Mouse (Mus musculus) E14TG2a.4 (cell line): ENCODE results near the gene Cfap45.
A peak's percentile ranks its signal among the peaks of the same experiment; 100 is the strongest.

ENCODE experiments used
- H3K27me3 ChIP-seq: 2 replicates; pipeline ENCODE4 v1.6.1; 2014; ENCODE audit warnings: low read length, control low read depth; ENCODE audit not compliant: insufficient read depth
- H3K36me3 ChIP-seq: 2 replicates; pipeline ENCODE4 v1.6.1; 2014; ENCODE audit warnings: low read length, control low read depth; ENCODE audit not compliant: insufficient read depth
- H3K4me1 ChIP-seq: replicated peaks from 2 replicates; pipeline ENCODE4 v1.6.1; 2014; ENCODE audit warnings: low read depth, low read length, control low read depth
- H3K4me3 ChIP-seq: replicated peaks from 2 replicates; pipeline ENCODE4 v1.5.1; 2014; ENCODE audit warnings: mild to moderate bottlenecking, low read length
- H3K9me3 ChIP-seq: 2 replicates; pipeline ENCODE4 v1.6.1; 2014; ENCODE audit warnings: low read length, control low read depth
- CTCF ChIP-seq: conservative IDR thresholded peaks from 2 replicates; pipeline ENCODE4 v1.5.1; 2014; ENCODE audit warnings: low read length
- NANOG ChIP-seq: IDR thresholded peaks from 2 replicates; pipeline ENCODE4 v1.6.1; 2014; ENCODE audit warnings: borderline replicate concordance, low read length, mixed read lengths
- POU5F1 ChIP-seq: IDR thresholded peaks from 2 replicates; pipeline ENCODE4 v1.6.1; 2014; ENCODE audit warnings: low read length, borderline replicate concordance

The Cfap45 gene

GRCm38 (mm10) chr1:172501371-172502144 is 19.0 kb upstream of the Cfap45 start:
- TF ChIP-seq CTCF (no peak), NANOG (no peak), POU5F1 (no peak)

GRCm38 (mm10) chr1:172502145-172503110 is 18.2 kb upstream of the Cfap45 start:
- peak overlapping the region; percentile 87 for H3K4me3 ChIP-seq
- H3K9me3 ChIP-seq: no peaks in the 10 kb centered on the region
- TF ChIP-seq POU5F1 (no peak), NANOG (no peak), CTCF (no peak)
- peaks cover 12% of the 10 kb centered on the region; the same call in 1 of the 2 replicates for H3K27me3 ChIP-seq
- H3K4me1 ChIP-seq: peaks cover 78% of the 10 kb centered on the region
- H3K36me3 ChIP-seq: peaks cover 38% of the 10 kb centered on the region

More at GRCm38 (mm10) chr1:172501371-172502144, 19.0 kb upstream of the Cfap45 start:
- Histone ChIP-seq H3K4me3 (peak overlapping the region; percentile 87), H3K27me3 (peaks cover 12% of the 10 kb centered on the region), H3K36me3 (peaks cover 38% of the 10 kb centered on the region), H3K4me1 (peaks cover 81% of the 10 kb centered on the region), H3K9me3 (no peaks in the 10 kb centered on the region)

GRCm38 (mm10) chr1:172503111-172503997 is 17.2 kb upstream of the Cfap45 start:
- peaks cover 69% of the 10 kb centered on the region for H3K4me1 ChIP-seq
- no peaks in the 10 kb centered on the region for H3K9me3 ChIP-seq
- H3K36me3 ChIP-seq: peaks cover 38% of the 10 kb centered on the region
- H3K4me3 ChIP-seq: peak overlapping the region; percentile 87
- TF ChIP-seq CTCF (no peak), NANOG (no peak), POU5F1 (no peak)
- H3K27me3 ChIP-seq: peaks cover 7% of the 10 kb centered on the region; the same call in 1 of the 2 replicates

GRCm38 (mm10) chr1:172504756-172505155 is 15.8 kb upstream of the Cfap45 start:
- H3K4me1 ChIP-seq: peaks cover 61% of the 10 kb centered on the region
- peaks cover 41% of the 10 kb centered on the region for H3K36me3 ChIP-seq
- H3K9me3 ChIP-seq: no peaks in the 10 kb centered on the region
- no peak for TF ChIP-seq CTCF
- TF ChIP-seq POU5F1: no peak
- TF ChIP-seq NANOG: no peak
- H3K27me3 ChIP-seq: peaks cover 7% of the 10 kb centered on the region; the same call in 1 of the 2 replicates
- peak overlapping the region; percentile 24 for H3K4me3 ChIP-seq

GRCm38 (mm10) chr1:172507001-172507400 is 13.6 kb upstream of the Cfap45 start:
- Histone ChIP-seq H3K4me3 (no peak overlapping the region), H3K9me3 (no peaks in the 10 kb centered on the region), H3K36me3 (peaks cover 41% of the 10 kb centered on the region), H3K27me3 (peaks cover 4% of the 10 kb centered on the region; the same call in 1 of the 2 replicates), H3K4me1 (peaks cover 68% of the 10 kb centered on the region)
- no peak for TF ChIP-seq NANOG
- TF ChIP-seq CTCF: no peak

GRCm38 (mm10) chr1:172507701-172508100 is 12.9 kb upstream of the Cfap45 start:
- Histone ChIP-seq H3K36me3 (peaks cover 41% of the 10 kb centered on the region), H3K9me3 (no peaks in the 10 kb centered on the region), H3K4me1 (peaks cover 68% of the 10 kb centered on the region), H3K27me3 (peaks cover 4% of the 10 kb centered on the region; the same call in 1 of the 2 replicates), H3K4me3 (no peak overlapping the region)
- TF ChIP-seq NANOG: no peak
- TF ChIP-seq CTCF: no peak

GRCm38 (mm10) chr1:172508172-172508571 is 12.4 kb upstream of the Cfap45 start:
- no peak for TF ChIP-seq CTCF
- no peak for TF ChIP-seq NANOG
- TF ChIP-seq POU5F1: no peak
- Histone ChIP-seq H3K9me3 (no peaks in the 10 kb centered on the region), H3K4me3 (no peak overlapping the region), H3K27me3 (peaks cover 4% of the 10 kb centered on the region; the same call in 1 of the 2 replicates), H3K36me3 (peaks cover 41% of the 10 kb centered on the region), H3K4me1 (peaks cover 68% of the 10 kb centered on the region)
